Comparison of ENCODE assay signal across 10 mouse cellular contexts in the genomic region with DNA sequence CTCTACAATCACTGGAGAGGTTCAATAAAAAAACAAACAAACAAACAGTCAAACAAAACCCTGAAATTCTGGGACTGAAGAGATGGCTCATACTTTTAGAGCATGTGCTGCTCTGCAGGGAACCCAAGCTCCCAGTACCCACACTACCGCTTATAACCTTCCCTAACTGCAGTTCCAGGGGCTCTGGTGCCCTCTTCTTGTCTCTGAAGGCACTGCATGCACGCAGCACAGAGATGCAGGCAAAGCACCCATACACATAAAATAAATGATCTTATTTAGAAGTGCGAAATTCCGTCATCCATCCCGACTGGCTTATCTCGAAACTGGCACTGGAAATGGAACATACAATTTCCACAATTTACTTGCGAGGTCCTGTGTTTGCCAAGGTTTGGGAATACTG.
DNase-seq lines count a peak whose midpoint lies in the region; ATAC-seq and TF ChIP-seq lines count a peak whose summit lies in the region.
"Had no signal": no experiment of that assay in that cellular context is flagged by ENCODE, and none has a peak within 500 bp of the region (broad histone marks: within the 10 kb centered on the region; RNA-seq: fewer than 3 reads in every experiment).

No protein-coding gene starts in this region.

- H3K4me1 ChIP-seq in midbrain, postnatal 0 days (ENCODE audit: insufficient read depth, low read length), result peaks cover 9% of the 10 kb centered on the region; the same call in 1 of the 2 replicates
- H3K4me1 ChIP-seq in midbrain, embryonic 16.5 days (ENCODE audit: control insufficient read depth, insufficient read depth, low read length), result peaks cover 9% of the 10 kb centered on the region; the same call in 1 of the 2 replicates
- H3K4me1 ChIP-seq: limb, embryonic 13.5 days had no signal

- no peaks in the 10 kb centered on the region for H3K9me3 ChIP-seq in midbrain, postnatal 0 days (ENCODE audit: low read length)
- no peaks in the 10 kb centered on the region for H3K9me3 ChIP-seq in midbrain, embryonic 16.5 days (replicated peaks; ENCODE audit: control insufficient read depth, low read length, poor library complexity, severe bottlenecking)
- H3K9me3 ChIP-seq: limb, embryonic 13.5 days; neural tube, embryonic 12.5 days had no signal

- no peak overlapping the region for H3K9ac ChIP-seq in midbrain, postnatal 0 days (replicated peaks; ENCODE audit: low read length, poor library complexity, severe bottlenecking)
- H3K9ac ChIP-seq in midbrain, embryonic 16.5 days (ENCODE audit: low read depth, low read length), result no peak overlapping the region
- H3K9ac ChIP-seq: limb, embryonic 13.5 days; neural tube, embryonic 12.5 days had no signal

- TF ChIP-seq CTCF in midbrain, postnatal 0 days (IDR thresholded peaks at IDR 0.05), result peak; percentile 52

- H3K36me3 ChIP-seq in midbrain, postnatal 0 days (ENCODE audit: insufficient read depth, low read length), result no peaks in the 10 kb centered on the region
- H3K36me3 ChIP-seq in midbrain, embryonic 16.5 days (ENCODE audit: control insufficient read depth, insufficient read depth, low read length), result no peaks in the 10 kb centered on the region
- H3K36me3 ChIP-seq: limb, embryonic 13.5 days; neural tube, embryonic 12.5 days had no signal

- no peak overlapping the region for H3K4me2 ChIP-seq in midbrain, postnatal 0 days (ENCODE audit: low read depth, low read length, poor library complexity, severe bottlenecking)
- no peak overlapping the region for H3K4me2 ChIP-seq in midbrain, embryonic 16.5 days (ENCODE audit: low read length)
- H3K4me2 ChIP-seq: limb, embryonic 13.5 days; neural tube, embryonic 12.5 days had no signal

- no peaks in the 10 kb centered on the region for H3K27me3 ChIP-seq in midbrain, postnatal 0 days (ENCODE audit: insufficient read depth, low read length)
- no peaks in the 10 kb centered on the region for H3K27me3 ChIP-seq in midbrain, embryonic 16.5 days (ENCODE audit: control insufficient read depth, insufficient read depth, low read depth, low read length)
- H3K27me3 ChIP-seq: limb, embryonic 13.5 days; neural tube, embryonic 12.5 days had no signal

- no peak overlapping the region for H3K27ac ChIP-seq in midbrain, postnatal 0 days (ENCODE audit: low read depth, low read length)
- no peak overlapping the region for H3K27ac ChIP-seq in midbrain, embryonic 16.5 days (ENCODE audit: low read length)
- H3K27ac ChIP-seq: limb, embryonic 13.5 days; neural tube, embryonic 12.5 days had no signal

- DNase-seq in cerebellum, postnatal 10 days, result peak; percentile 35 to 44
- DNase-seq in cerebellum, adult 11-12 months, result no peak
- no peak for DNase-seq in midbrain, postnatal 0 days (ENCODE audit: low spot score)
- DNase-seq in thymus, postnatal 36 days, result peak; percentile 44 to 46
- no peak for DNase-seq in layer of hippocampus, adult 9-11 months

- no peak overlapping the region for H3K4me3 ChIP-seq in midbrain, postnatal 0 days (ENCODE audit: low read depth, low read length)
- H3K4me3 ChIP-seq in midbrain, embryonic 16.5 days (ENCODE audit: low read depth, low read length), result no peak overlapping the region
- H3K4me3 ChIP-seq: limb, embryonic 13.5 days; neural tube, embryonic 12.5 days had no signal

- WGBS in midbrain, postnatal 0 days, result 74% methylated on average over 7 of the region's 7 CpGs
- WGBS in midbrain, embryonic 16.5 days, result 71% methylated on average over 7 of the region's 7 CpGs

- no peak for ATAC-seq in midbrain, postnatal 0 days (ENCODE audit: low FRiP score)
- no peak for ATAC-seq in midbrain, embryonic 16.5 days
- peak; percentile 78 for ATAC-seq in granulocyte monocyte progenitor cell, adult 5-6 weeks (replicated peaks; ENCODE audit: poor library complexity, severe bottlenecking)
- no peak for ATAC-seq in inflammation-experienced regulatory T-cells, adult 6 months

Comparison
In these comparisons a context has a peak if more than half of its experiments do, and no peak if none do; other contexts are left out.
1. DNase-seq: peak in cerebellum, postnatal 10 days (2 of 2) and thymus, postnatal 36 days (2 of 2); none in cerebellum, adult 11-12 months (single experiment), midbrain, postnatal 0 days (single experiment) and layer of hippocampus, adult 9-11 months (single experiment).